Mouse (Mus musculus) hematopoietic multipotent progenitor cell, adult 10-12 weeks (in vitro differentiated cells): ENCODE measurements around the gene Vmn1r89. TPM values are rescaled to one million over a fixed set of nuclear protein-coding genes. Genes with fewer than 3 reads are reported as not detected.

Experiments
- polyA plus RNA-seq: library from polyadenylated mRNA; stranded (reverse); fragments of >175 nt; gene quantifications from 2 replicates; pipeline ENCODE4 v1.2.3, GENCODE M21; 2012; ENCODE audit warnings: low replicate concordance

Gene Vmn1r89
- not detected in 2 replicates for polyA plus RNA-seq

GRCm38 (mm10) chr7:13212720-13213119 is at the start of gene Vmn1r89:
TSS of gene Vmn1r89 (plus strand) at chr7:13213020.

Other genes starting within 250 kb of the Vmn1r89 start
- 5.9 and 17.5 TPM in 2 replicates for gene Zfp324, start 247.2 kb upstream of the Vmn1r89 start, polyA plus RNA-seq
- gene Zfp446, start 235.2 kb upstream of the Vmn1r89 start, polyA plus RNA-seq, result 4.8 and 5.9 TPM in 2 replicates
- 0.16 TPM in 1 of 2 replicates, not detected in the other for gene Slc27a5, start 214.8 kb upstream of the Vmn1r89 start, polyA plus RNA-seq
- gene Trim28, start 213.9 kb upstream of the Vmn1r89 start, polyA plus RNA-seq, result 66.9 and 109 TPM in 2 replicates
- gene Zbtb45, start 203.0 kb upstream of the Vmn1r89 start, polyA plus RNA-seq, result 48.4 and 91.4 TPM in 2 replicates
- gene Chmp2a, start 178.2 kb upstream of the Vmn1r89 start, polyA plus RNA-seq, result 60.7 and 267 TPM in 2 replicates
- gene Ube2m, start 174.7 kb upstream of the Vmn1r89 start, polyA plus RNA-seq, result 85.1 and 106 TPM in 2 replicates
- gene Mzf1, start 158.3 kb upstream of the Vmn1r89 start, polyA plus RNA-seq, result 0.93 and 2.4 TPM in 2 replicates
- gene Vmn1r85, start 117.8 kb upstream of the Vmn1r89 start, polyA plus RNA-seq, result not detected in 2 replicates
- not detected in 2 replicates for gene Vmn1r86, start 93.1 kb upstream of the Vmn1r89 start, polyA plus RNA-seq
- gene Vmn1r87, start 72.9 kb upstream of the Vmn1r89 start, polyA plus RNA-seq, result not detected in 2 replicates
- gene Vmn1r88, start 53.5 kb upstream of the Vmn1r89 start, polyA plus RNA-seq, result not detected in 2 replicates
- gene Lig1, start 64.3 kb downstream of the Vmn1r89 start, polyA plus RNA-seq, result 9.6 and 22.9 TPM in 2 replicates
- 1.3 and 3.0 TPM in 2 replicates for gene Zswim9, start 65.7 kb downstream of the Vmn1r89 start, polyA plus RNA-seq
- gene Pla2g4c, start 111.6 kb downstream of the Vmn1r89 start, polyA plus RNA-seq, result 0.17 TPM in 1 of 2 replicates, not detected in the other
- not detected in 2 replicates for gene Cabp5, start 185.1 kb downstream of the Vmn1r89 start, polyA plus RNA-seq
- not detected in 2 replicates for gene Bsph1, start 237.8 kb downstream of the Vmn1r89 start, polyA plus RNA-seq